Mouse (Mus musculus) liver, embryonic 14.5 days (tissue): ENCODE results near the gene Mxd4. TPM values are rescaled to one million over a fixed set of nuclear protein-coding genes. Genes with fewer than 3 reads are reported as not detected.

ENCODE experiments used
- ATAC-seq: fragments of 200-750 bp; cut with Nextera tagmentation; 2 replicates; pipeline ENCODE4 v1.8.0; 2017; ENCODE audit warnings: moderate number of reproducible peaks, mild to moderate bottlenecking, moderate library complexity; ENCODE audit not compliant: insufficient read depth
- DNase-seq, 3 experiments: peaks; one replicate each; pipeline ENCODE4 v3.0.0-alpha.2; 2012 to 2013; ENCODE audit warnings: low read depth in 3 of 3, low spot score in 3 of 3
- H3K27ac ChIP-seq: fragments of 300-500 bp; sonication (generic); 2 replicates; pipeline ENCODE4 v1.5.1; 2014; ENCODE audit warnings: moderate library complexity, mild to moderate bottlenecking, control low read depth, inconsistent platforms
- H3K27me3 ChIP-seq: fragments of 300-500 bp; sonication (generic); 2 replicates; pipeline ENCODE4 v1.6.1; 2014; ENCODE audit warnings: mild to moderate bottlenecking, low read length, moderate library complexity; ENCODE audit not compliant: control insufficient read depth, insufficient read depth
- H3K36me3 ChIP-seq: fragments of 300-500 bp; sonication (generic); replicated peaks from 2 replicates; pipeline ENCODE4 v1.6.1; 2014; ENCODE audit warnings: low read depth; ENCODE audit not compliant: control insufficient read depth, insufficient read depth
- H3K4me1 ChIP-seq, 2 experiments: fragments of 200-500 bp in 1 of 2; fragments of 300-500 bp in 1 of 2; sonication (generic) in 1 of 2; replicated peaks; 2 replicates each; pipeline ENCODE4 v1.6.1; 2012 to 2014; ENCODE audit warnings: antibody characterized with exemption in 1 of 2, inconsistent platforms in 1 of 2, low read length in 1 of 2; ENCODE audit not compliant: control insufficient read depth in 2 of 2, insufficient read depth in 2 of 2
- H3K4me2 ChIP-seq: fragments of 300-500 bp; sonication (generic); 2 replicates; pipeline ENCODE4 v1.6.1; 2014; ENCODE audit warnings: low read depth, mild to moderate bottlenecking, control low read depth, moderate library complexity
- H3K4me3 ChIP-seq, 2 experiments: fragments of 200-500 bp in 1 of 2; fragments of 300-500 bp in 1 of 2; sonication (generic) in 1 of 2; 2 replicates each; pipeline ENCODE4 v1.5.1; 2012 to 2014; ENCODE audit warnings: low read depth in 2 of 2, low read length in 2 of 2, mild to moderate bottlenecking in 2 of 2, control low read depth in 1 of 2, inconsistent platforms in 1 of 2, moderate library complexity in 1 of 2; ENCODE audit not compliant: insufficient read depth in 1 of 2
- H3K9ac ChIP-seq: fragments of 300-500 bp; sonication (generic); replicated peaks from 2 replicates; pipeline ENCODE4 v1.6.1; 2014; ENCODE audit warnings: mild to moderate bottlenecking, control low read depth, moderate library complexity
- H3K9me3 ChIP-seq: fragments of 300-500 bp; sonication (generic); 2 replicates; pipeline ENCODE4 v1.6.1; 2016; ENCODE audit warnings: low read length, mixed read lengths; ENCODE audit not compliant: control insufficient read depth
- CTCF ChIP-seq: IDR thresholded peaks from 2 replicates; pipeline ENCODE4 v1.5.1; 2016; ENCODE audit warnings: antibody characterized with exemption, low read depth, control low read depth
- EP300 ChIP-seq: IDR thresholded peaks from 2 replicates; pipeline ENCODE4 v1.6.1; 2016; ENCODE audit warnings: antibody characterized with exemption, low read depth
- WGBS: fragments of 180-500 bp; shearing (Covaris S2); extraction: QIAGEN DNeasy Blood & Tissue Kit; methylation state at CpG from one replicate; pipeline ENCODE4 v1.1.7; 2014; ENCODE audit not compliant: insufficient replicate concordance; 5-methylcytosine and 5-hydroxymethylcytosine counted together
- polyA plus RNA-seq, 2 experiments: library from polyadenylated mRNA; depleted of rRNA in 1 of 2; stranded (reverse) in 1 of 2; unstranded in 1 of 2; fragments of >200 nt; fragmentation: Nextera tagmentation in 1 of 2; extraction: Ambion mirVana in 1 of 2; gene quantifications; 2 replicates each; pipeline versions ENCODE4 v1.2.1 to v1.2.3; 2012 to 2014

Gene Mxd4
- polyA plus RNA-seq, 2 experiments = 4.7 to 6.6 TPM

- WGBS = 47% methylated on average over 6 of the region's 6 CpGs
These were observed 7.6 kb upstream of the Mxd4 start for GRCm38 (mm10) chr5:34194975-34195662.

GRCm38 (mm10) chr5:34194426-34194825 is 6.9 kb upstream of the Mxd4 start:
- DNase-seq (no peak), ATAC-seq (no peak)
- H3K4me3 ChIP-seq = no peak overlapping the region
- H3K9me3 ChIP-seq = no peaks in the 10 kb centered on the region
- no peaks in the 10 kb centered on the region for H3K4me1 ChIP-seq
- H3K27me3 ChIP-seq = no peaks in the 10 kb centered on the region
- 48% methylated on average over 1 of the region's 1 CpGs for WGBS
- H3K27ac ChIP-seq = no peak overlapping the region
- H3K4me2 ChIP-seq = no peak overlapping the region
- no peak overlapping the region for H3K9ac ChIP-seq
- H3K36me3 ChIP-seq = no peaks in the 10 kb centered on the region
- TF ChIP-seq CTCF = no peak
- TF ChIP-seq EP300 = no peak

More at GRCm38 (mm10) chr5:34194975-34195662, 7.6 kb upstream of the Mxd4 start:
- TF ChIP-seq EP300 = no peak
- Histone ChIP-seq H3K4me3 (no peak overlapping the region), H3K27ac (no peak overlapping the region), H3K4me2 (no peak overlapping the region), H3K27me3 (no peaks in the 10 kb centered on the region), H3K36me3 (no peaks in the 10 kb centered on the region), H3K9me3 (no peaks in the 10 kb centered on the region), H3K9ac (no peak overlapping the region), H3K4me1 (no peaks in the 10 kb centered on the region)
- no peak for ATAC-seq
- no peak for DNase-seq

- Histone ChIP-seq H3K36me3 (no peaks in the 10 kb centered on the region), H3K9me3 (no peaks in the 10 kb centered on the region), H3K4me1 (peaks cover 5 to 7% of the 10 kb centered on the region in 2 experiments), H3K4me3 (no peak overlapping the region), H3K27ac (no peak overlapping the region), H3K27me3 (no peaks in the 10 kb centered on the region), H3K4me2 (no peak overlapping the region), H3K9ac (no peak overlapping the region)
- 55% methylated on average over 4 of the region's 4 CpGs for WGBS
- TF ChIP-seq EP300 (no peak), CTCF (peak; percentile 62)
- DNase-seq (no peak), ATAC-seq (no peak)
These were observed 4.3 kb upstream of the Mxd4 start for GRCm38 (mm10) chr5:34191843-34192242.

- no peaks in the 10 kb centered on the region for H3K27me3 ChIP-seq
- no peak for ATAC-seq
- H3K4me2 ChIP-seq = no peak overlapping the region
- no peak for TF ChIP-seq EP300
- no peak for TF ChIP-seq CTCF
- DNase-seq = no peak
- H3K9ac ChIP-seq = no peak overlapping the region
- no peaks in the 10 kb centered on the region for H3K36me3 ChIP-seq
- peaks cover 7 to 12% of the 10 kb centered on the region in 2 experiments for H3K4me1 ChIP-seq
- 46% methylated on average over 4 of the region's 4 CpGs for WGBS
- H3K4me3 ChIP-seq = no peak overlapping the region
- no peak overlapping the region for H3K27ac ChIP-seq
- no peaks in the 10 kb centered on the region for H3K9me3 ChIP-seq
These were observed 3.5 kb upstream of the Mxd4 start for GRCm38 (mm10) chr5:34191021-34191420.

- ATAC-seq (no peak), DNase-seq (no peak)
- TF ChIP-seq CTCF = no peak
- no peak for TF ChIP-seq EP300
These were observed 2.0 kb upstream of the Mxd4 start for GRCm38 (mm10) chr5:34189521-34189920.

More at GRCm38 (mm10) chr5:34189521-34189920, 2.0 kb upstream of the Mxd4 start:
- H3K9ac ChIP-seq = no peak overlapping the region
- H3K27me3 ChIP-seq = no peaks in the 10 kb centered on the region
- WGBS = 50% methylated on average over 1 of the region's 1 CpGs
- no peak overlapping the region for H3K4me3 ChIP-seq
- H3K4me1 ChIP-seq = peaks cover 7 to 12% of the 10 kb centered on the region in 2 experiments
- H3K4me2 ChIP-seq = no peak overlapping the region
- no peaks in the 10 kb centered on the region for H3K36me3 ChIP-seq
- H3K27ac ChIP-seq = no peak overlapping the region
- H3K9me3 ChIP-seq = no peaks in the 10 kb centered on the region
